Mouse (Mus musculus) layer of hippocampus, postnatal 10 days (tissue): ENCODE measurements around the gene Hoxd10. TPM values are rescaled to one million over a fixed set of nuclear protein-coding genes. Genes with fewer than 3 reads are reported as not detected.

ENCODE experiments used
- DNase-seq, 2 experiments: peaks; one replicate each; pipeline ENCODE4 v3.0.0; 2021; ENCODE audit warnings: low spot score in 2 of 2
- total RNA-seq, 2 experiments: library from RNA; stranded (reverse); gene quantifications; 2 replicates each; pipeline ENCODE4 v1.2.3; 2021

Gene Hoxd10
- total RNA-seq, 2 experiments from 2014 or later, result not detected

DNA sequence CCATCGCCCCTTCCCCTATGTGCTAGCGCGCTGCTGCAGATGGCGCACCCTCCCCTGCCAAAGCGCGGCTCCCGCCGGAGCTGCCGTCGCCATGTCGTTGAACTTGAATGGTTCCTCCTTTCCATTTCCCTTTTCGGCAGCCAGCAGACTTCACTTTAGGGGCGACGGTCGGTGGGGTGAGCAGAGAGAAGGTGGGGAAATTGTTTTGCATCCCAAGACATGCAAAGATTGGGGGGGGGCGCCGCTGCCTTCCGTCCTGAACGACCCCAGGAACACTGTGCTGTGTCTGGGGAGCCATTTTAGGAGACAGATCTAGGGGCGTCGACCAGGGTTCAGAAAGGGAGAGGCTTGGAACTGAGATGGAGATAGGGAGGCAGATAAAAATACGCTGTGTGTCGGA, 11.7 kb upstream of the Hoxd10 start:
- no peak for DNase-seq

DNA sequence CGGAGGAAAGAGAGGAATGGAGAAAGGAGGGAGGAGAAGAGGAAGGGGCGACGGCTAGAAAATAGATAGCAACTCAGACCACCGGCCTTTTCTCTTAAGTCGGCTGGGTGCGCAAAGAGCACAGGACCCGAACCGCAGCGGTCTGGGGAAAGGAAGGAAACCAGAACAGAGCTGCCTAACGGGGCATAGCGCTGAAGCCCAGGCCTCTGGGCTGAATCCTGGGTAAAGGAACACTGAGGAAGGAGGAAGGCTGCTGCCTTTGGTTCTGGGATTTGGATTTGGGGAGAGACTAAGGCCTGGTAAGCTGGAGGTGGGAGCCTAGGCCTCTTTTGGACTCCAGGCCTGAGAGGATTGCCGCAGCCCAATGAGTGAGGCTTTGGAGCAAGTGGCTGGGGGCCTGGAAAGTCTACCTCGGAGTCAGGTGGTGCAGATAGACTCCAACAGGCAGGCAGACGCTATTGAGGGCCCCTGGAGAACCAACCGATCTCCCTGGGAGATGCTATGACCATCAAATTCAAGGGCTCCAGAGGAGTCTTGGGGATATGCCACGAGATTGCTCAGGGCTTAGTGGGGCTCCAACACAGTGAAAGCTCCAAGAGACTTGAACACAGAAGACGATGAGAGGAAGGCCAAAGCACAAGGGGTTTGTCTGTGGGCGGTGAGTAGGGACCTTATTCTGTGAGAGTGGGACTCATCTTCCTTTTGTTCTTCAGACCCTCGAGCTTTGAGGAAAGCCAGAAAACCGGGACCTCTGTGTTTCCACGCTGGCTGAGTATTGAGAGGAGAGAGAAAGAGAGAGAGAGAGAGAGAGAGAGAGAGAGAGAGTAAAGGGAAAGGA, 10.9 kb upstream of the Hoxd10 start:
- no peak for DNase-seq

DNA sequence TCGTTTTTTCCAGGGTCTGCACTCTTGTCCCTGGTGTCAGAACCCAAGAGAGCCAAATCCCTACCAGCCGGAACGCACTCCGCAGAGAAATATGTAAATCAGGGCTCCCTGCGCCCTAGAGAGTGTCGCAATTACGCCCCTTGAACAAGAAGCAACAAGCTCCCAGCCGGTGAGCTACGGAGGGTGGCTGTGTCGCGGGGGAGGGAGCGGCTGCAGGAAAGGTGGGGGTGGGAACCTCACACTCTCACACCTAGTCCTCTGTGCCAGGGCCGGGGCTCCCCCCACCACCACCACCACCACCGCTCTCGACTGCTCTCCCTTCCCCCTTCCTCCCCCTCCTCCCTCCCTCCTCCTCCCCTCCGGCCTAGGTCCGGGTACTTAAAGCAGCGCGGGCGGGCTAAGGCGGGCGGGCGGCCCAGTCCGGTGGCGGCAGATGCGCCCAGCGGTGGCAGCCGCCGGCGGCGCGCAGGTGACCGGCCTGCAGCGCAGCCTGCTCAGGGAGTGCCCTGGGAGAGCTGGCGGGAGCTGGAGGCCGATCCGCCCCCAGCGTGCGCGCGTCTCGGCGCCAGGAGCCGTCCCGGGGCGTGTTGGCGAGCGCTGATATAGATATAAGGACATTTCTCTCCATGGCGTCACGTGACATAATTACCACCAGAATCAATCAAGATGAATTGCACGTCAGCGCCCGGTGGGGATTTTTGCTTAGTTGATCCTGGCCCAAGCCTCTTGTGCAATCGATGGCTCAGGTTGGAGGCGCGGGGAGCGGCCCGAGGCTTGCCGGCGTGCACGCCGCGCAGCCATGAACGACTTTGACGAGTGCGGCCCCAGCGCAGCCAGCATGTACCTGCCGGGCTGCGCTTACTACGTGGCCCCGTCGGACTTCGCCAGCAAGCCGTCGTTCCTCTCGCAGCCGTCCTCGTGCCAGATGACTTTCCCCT, 9.9 kb upstream of the Hoxd10 start:
- no peak for DNase-seq

DNA sequence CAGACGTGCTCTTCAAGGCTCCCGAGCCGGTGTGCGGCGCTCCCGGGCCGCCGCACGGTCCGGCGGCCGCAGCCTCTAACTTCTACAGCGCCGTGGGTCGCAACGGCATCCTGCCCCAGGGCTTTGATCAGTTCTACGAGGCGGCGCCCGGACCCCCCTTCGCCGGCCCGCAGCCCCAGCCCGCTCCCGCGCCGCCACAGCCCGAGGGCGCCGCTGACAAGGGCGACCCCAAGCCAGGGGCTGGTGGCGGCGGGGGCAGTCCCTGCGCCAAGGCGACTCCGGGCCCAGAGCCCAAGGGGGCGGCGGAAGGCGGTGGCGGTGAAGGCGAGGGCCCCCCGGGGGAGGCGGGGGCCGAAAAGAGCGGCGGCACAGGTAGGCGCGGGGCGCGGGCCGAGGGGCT, 8.9 kb upstream of the Hoxd10 start:
- no peak for DNase-seq

DNA sequence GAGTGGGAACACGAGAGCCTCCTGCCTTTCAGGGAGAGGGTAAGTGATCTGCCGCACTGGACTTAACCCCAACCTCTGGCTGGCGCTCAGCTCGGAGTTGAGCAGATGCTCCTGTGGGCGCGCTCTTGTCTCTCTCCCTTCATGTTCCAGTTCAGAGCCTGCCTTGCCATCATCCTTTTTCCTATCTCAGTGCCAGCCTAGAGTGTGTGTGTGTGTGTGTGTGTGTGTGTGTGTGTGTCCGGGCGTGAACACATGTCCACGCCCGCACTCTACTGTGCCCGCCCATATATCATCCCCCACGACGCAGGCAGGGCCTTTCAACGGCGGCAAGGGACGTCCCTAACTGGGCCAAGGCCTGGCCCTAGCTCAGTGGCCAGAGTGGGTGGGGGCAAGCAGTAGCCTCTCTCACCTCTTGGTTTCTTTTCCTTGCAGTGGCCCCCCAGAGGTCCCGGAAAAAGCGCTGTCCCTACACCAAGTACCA, 8.2 kb upstream of the Hoxd10 start:
- DNase-seq, result no peak

DNA sequence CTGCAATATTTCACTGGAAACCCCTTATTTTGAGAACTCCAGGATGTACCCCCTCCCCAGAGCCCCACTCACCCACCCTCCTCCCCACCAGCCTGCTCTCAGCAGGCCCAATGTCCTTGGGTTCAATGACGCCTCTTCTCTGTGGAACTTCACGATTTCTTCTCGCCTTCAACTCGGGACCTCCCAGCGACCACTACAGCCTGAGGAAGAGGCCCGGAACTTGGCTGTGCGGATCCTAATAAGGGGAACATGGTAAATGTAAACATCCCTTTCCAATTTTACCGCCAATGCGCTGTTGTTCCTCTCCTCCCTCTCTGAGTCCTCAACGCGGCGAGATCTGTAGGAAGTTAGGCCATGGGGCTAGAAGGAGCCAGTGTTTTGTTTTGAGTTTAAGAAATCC, 7.6 kb upstream of the Hoxd10 start:
- no peak for DNase-seq

DNA sequence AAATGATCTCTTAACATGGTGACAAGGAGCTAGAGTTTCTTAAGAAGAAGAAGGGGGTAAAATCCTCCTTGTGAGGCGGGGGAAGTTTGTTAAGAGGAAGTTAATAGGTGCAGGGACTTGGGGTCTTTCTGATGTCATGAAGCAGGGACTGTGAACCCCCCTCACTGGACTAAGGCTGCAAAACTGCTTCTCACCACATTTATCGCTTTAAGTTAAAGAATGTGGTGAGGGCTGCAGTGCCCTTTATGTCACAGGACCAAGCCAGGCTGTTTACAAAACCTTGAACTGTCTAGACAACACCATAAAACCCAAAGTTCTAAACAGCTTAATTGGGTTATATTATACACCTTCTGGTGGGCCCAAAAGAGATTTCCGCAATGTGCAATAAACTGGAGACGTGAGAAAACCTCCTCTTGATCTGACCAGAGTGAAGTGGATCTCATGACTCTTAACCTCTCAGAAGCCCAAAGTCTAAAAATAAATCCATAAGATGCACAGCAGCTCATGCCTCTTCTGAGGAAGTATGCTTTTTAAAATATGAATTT, 6.6 kb upstream of the Hoxd10 start:
- DNase-seq, result no peak

DNA sequence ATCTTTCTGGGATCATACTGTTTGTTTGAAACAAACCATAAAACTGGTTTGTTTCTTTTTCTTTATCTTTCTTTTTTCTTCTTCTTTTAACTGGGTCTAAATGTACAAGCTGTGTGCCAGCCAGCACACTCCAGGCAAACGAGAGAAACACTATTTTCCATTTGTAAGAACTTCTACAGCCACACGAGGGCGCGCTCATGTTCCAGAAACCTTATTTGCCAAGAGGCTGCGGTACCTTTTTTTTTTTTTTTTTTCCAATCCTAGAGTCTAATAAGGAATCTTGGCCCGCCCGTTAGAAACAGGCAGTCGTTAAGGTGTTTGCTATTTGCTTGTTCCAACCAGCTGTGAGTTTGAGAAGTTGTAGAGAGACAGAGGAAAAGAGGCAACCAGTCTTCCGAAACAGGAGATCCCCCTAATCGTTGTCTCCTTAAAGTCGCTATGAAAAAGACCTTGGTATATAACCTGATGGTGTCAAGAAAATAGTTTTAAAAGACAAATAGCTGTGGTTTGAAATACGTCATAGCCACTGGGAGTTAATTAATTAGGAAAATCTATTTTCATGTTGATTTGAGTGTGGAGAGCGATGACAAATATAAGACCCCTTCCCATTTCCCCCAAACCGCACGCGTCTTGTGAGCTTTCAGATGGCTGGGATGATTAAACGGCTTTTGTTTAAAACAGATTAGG, 5.3 kb upstream of the Hoxd10 start:
- DNase-seq, result peak in 1 of 2 experiments; percentile 64

DNA sequence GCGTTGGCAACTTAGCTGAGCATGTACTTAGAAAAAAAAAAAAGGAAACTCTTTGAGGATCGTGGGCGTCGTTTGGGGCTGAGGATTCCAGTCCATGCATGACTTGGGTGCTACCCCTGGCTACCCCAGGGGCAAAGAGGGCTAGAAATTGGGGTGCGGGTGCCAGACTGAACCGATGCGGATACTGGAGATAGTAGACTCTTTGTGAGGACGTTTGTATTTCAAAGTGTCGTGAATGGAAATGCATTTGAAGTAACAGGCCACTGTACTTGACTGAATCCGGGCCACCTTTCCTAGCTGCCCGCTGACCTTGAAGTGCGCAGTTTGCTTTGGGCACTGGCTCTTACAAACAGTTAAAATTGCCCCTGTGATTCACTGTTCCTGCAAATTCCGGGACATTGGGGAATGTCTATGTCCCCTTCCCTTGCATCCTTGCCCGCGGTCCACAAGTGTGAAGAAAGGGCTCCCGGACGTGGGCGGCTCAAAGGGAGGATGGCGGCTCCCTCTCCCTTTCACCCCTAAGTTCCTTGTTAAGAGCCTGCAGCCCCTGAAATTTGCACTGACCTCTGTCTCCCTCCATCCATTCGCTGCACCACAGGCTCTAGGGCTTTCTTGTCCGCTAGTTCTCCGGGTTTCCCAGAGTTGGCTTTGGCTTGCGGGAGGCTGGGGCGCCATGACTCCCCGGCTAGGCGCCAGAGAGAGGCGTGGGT, 4.6 kb upstream of the Hoxd10 start:
- no peak for DNase-seq

DNA sequence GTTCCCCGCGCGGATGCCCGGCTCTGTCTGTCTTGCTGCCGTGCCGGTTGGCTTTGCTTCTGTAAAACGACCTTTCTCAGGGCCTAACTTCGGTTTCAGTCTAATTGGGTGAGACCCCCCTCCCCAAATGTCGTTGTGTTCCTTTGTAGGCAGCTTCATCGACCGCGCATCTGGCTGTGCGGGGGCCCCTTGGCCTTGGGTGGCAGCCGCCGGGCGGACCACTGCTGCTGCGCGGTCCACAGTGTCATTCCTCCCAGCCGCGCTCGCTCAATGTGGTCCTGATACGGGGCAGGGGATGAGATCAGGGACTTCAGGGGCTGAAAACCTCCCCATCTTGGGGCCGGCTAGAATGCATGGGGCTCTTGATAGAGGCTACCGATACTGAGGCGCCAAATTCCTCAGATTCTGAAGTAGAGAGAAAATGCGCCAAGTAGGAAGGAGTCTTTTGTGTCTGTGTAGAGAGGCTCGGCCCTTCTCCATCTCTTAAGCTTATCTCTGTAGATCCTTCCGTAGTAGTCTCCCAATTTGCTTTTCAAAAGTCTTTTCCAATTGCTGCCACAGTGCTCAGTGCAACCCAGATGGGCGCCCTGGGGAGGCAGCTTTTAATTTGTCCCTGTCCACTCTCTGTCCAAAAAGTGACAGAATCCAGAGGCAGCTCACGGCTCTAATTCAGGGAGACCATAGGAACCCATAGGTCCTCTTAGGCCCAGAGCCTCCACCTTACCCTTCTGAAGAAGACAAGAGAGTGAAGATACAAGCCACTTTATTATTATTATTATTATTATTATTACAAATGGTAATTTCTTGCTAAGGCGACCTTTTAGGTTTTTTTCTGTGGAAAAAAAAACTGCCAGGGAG, 3.8 kb upstream of the Hoxd10 start:
- no peak for DNase-seq

DNA sequence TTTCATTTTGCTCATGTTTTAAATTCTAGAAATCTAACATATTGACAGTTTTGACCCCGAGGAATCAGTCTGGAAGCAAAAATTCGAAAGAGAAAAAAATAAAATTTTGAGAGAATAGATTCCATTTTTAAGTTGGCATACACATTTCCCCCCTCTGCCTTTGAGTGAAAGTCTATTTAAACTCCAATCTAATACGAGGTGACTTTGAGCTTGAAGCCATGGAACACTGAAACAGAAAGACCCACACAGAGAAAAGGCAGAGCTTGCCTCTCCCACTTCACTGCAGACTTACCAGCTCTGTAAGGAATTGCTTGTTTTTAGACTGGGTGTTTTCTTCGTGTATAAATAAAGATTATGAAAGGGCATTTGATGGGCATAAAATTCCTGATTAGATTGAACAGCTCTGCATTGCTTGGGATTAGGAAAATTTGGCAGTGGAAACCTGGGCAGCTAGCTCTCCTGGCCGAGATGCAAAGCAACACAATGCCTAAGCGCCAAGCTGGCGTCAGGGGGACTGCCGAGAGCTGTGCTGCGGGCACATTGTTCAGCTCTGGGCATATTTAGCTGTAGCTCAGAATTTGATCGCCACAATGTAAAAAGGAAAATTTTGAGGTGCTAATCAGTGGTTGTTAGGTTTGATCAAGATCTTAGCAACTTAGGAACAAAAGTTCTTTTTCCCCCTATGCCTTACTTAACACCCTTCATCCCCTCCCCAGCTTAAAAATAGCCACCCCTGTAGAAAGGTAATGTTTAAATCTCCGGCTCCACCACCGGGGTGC, 2.7 kb upstream of the Hoxd10 start:
- no peak for DNase-seq

DNA sequence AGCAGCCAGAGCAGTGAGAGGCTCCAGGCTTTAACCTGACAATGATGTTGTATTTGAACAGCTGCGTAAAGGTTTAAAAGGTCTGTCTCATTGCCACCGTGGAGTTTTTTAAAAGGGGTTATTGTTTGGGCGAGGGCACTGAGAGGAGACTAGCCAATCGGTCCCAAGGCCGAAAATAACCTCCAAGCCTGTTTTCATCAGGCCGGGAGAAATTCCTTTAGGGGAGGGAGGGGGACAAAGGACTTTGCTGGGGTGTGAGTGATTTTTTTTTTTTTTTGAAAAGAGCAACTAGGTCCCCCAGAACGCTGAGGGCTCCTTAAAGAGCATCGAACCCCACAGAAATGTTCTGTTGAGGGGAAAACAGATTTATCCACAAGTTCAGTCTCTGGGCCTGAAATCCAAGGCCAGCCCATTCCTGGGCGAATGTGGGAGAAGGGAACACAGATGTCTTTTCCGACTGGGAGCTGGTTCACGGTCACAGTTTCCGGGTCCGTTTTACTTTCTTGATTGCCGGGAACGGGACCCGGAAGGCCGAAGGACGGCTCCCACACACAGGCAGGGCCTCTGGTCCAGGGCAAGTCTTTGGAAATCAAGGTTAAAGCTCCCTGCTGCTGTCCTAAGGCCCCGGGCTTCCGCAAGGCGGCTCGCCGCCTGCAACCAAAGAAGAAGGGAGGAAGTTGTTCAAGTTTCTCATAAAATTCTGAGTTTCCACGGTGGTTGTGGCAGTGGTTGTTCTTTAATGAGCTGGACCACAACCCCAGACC, 2.0 kb upstream of the Hoxd10 start:
- peak in 1 of 2 experiments; percentile 22 for DNase-seq

DNA sequence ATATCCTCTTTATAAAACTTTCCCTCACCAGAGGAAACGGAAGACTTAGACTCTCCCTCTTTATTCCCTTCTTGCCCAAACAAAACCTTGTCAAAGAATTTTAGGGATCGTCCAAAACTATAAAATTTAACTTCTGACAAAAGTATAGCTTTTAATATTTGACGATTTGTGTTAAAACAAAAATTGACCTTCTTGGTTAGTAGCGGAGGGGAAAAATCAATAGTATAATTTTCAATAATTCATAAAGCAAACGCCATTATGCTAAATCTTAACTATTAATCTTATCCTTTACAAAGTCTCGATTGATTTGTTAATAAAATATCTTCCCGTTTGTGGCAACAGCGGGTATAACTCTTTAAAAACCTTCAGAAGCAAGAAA, 1.4 kb upstream of the Hoxd10 start:
- no peak for DNase-seq

DNA sequence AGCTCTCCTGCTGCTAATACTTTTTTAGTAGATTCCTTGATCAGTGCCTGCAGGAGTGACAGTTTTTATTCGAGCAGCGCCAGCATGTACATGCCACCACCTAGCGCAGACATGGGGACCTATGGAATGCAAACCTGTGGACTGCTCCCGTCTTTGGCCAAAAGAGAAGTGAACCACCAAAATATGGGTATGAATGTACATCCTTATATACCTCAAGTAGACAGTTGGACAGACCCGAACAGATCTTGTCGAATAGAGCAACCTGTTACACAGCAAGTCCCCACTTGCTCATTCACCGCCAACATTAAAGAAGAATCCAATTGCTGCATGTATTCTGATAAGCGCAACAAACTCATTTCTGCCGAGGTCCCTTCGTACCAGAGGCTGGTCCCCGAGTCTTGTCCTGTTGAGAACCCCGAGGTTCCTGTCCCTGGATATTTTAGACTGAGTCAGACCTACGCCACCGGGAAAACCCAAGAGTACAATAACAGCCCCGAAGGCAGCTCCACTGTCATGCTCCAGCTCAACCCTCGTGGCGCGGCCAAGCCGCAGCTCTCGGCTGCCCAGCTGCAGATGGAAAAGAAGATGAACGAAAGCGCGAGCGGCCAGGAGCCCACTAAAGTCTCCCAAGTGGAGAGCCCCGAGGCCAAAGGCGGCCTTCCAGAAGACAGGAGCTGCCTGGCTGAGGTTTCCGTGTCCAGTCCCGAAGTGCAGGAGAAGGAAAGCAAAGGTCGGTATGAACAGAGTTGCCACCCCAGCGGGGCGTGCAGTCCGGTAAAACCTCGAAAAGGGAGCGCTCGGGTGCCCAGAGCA, 477 bp downstream of the Hoxd10 start:
- no peak for DNase-seq

DNA sequence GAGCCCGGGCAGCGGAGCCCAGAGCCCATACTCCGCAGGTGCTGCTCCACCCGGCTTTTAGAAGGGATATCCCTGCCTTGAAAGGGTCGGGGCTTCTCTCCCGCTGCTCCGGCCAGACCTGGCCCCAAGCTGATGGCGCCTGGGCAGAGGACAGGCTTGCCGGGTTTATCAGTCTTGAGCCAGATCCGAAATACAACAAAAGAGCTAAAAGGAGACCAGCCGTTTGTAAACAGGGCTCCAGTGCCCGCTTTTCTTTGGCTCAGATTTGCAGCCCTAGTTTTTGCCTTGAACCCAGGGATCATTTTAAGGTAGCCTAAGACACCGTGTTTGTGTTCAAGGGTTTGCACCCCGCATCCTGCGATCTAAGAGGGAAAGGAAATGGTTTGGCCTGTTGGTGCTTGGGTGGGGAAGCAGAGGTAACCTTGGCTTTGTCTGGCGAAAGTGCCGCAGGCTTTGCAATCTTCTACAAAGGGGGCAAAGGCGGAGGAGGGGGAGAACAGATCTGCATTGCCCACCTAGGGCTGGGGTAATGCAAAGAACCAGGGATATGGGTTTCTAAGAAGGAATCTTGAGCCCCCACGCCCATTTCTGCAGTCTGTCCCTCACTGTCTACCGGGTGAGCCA, 1.2 kb downstream of the Hoxd10 start:
- no peak for DNase-seq

DNA sequence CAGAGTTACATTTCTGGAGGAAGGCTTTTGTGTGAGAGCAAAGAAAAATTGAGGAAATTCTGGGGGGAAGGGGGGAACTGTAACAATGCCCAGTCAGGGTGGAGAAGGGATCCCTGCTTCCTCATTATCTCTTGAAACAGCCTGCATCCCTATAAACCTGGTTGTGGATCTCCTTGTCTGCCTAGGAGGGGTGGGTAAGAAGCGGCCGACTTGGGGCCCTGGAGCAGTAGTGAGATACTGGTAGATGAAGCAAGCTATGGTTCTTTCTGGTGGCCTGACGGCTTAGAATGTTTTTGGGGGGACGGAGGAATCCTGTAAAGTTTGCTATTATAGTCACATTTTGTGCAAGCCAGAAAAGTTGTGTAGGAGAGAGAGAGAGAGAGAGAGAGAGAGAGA, 1.7 kb downstream of the Hoxd10 start:
- no peak for DNase-seq

DNA sequence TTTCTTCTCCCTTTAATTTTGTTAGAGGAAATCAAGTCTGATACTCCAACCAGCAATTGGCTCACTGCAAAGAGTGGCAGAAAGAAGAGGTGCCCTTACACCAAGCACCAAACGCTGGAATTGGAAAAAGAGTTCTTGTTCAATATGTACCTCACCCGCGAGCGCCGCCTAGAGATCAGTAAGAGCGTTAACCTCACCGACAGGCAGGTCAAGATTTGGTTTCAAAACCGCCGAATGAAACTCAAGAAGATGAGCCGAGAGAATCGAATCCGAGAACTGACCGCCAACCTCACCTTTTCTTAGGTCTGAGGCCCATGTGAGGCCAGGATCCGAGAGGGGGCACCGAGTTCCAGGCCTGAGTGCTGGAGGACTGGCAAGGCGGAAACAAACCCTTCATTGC, 2.3 kb downstream of the Hoxd10 start:
- DNase-seq, result no peak
